8 mouse cellular contexts compared by ENCODE assay signal in the genomic region with DNA sequence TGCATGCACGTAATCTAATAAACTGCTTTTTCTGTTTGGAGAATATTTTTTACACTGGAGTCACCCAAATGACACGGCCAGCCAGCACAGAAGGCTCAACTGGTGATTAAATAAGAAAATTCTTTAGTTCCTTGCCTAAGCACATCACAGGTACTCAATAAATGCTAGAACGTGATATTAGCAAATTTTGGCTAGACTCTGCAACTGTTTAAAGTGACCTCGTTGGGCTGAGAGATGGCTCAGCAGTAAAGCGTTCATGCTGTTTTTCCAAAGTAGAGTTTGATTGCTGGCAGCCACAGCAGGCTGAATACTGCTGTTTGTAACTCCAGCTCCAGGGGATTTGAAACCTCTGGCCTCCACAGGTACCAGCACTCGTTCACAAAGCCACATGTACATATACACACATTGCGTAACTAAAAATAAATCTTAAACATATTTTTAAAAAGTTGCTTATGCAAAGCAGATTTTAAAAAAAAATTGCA. TPM values are rescaled to one million over a fixed set of nuclear protein-coding genes. Genes with fewer than 3 reads are reported as not detected.
A peak's percentile ranks its signal among the peaks of the same experiment; 100 is the strongest.
DNase-seq lines count a peak whose midpoint lies in the region; ATAC-seq and TF ChIP-seq lines count a peak whose summit lies in the region.

No protein-coding gene starts in this region.

- WGBS in kidney, embryonic 14.5 days = 36% methylated on average over 7 of the region's 7 CpGs
- WGBS in intestine, postnatal 0 days = 24% methylated on average over 7 of the region's 7 CpGs

- DNase-seq in kidney, postnatal 25 days = no peak
- peak; percentile 7 for DNase-seq in ES-E14 (ENCODE audit: low read depth, low spot score)
- no peak for DNase-seq in left cerebral cortex, postnatal 25 days (ENCODE audit: low spot score in 2 of 2)
- DNase-seq in left cerebral cortex, adult 9 months (ENCODE audit: low spot score in 2 of 2) = no peak

- peaks cover 38% of the 10 kb centered on the region for H3K79me2 ChIP-seq in myocyte (ENCODE audit: control insufficient read depth, insufficient read depth)

- H3K4me2 ChIP-seq in kidney, embryonic 14.5 days (replicated peaks; ENCODE audit: low read depth, low read length) = peak overlapping the region; percentile 63
- H3K4me2 ChIP-seq in intestine, postnatal 0 days (replicated peaks; ENCODE audit: low read depth) = peak overlapping the region; percentile 75
- H3K4me2 ChIP-seq in myocyte (ENCODE audit: low read depth) = peak overlapping the region; percentile 99

- H3K27ac ChIP-seq in kidney, embryonic 14.5 days (ENCODE audit: low read depth, low read length) = peak overlapping the region; percentile 97
- peak overlapping the region; percentile 97 for H3K27ac ChIP-seq in ES-E14 (ENCODE audit: insufficient read depth, low read depth, low read length, poor library complexity, severe bottlenecking)
- peak overlapping the region; percentile 97 for H3K27ac ChIP-seq in embryonic fibroblast, embryonic 13.5 days (ENCODE audit: insufficient read depth, low read length)
- H3K27ac ChIP-seq in intestine, postnatal 0 days (ENCODE audit: low read depth, low read length) = peak overlapping the region; percentile 99

- peak overlapping the region; percentile 77 for H3ac ChIP-seq in myocyte (ENCODE audit: control insufficient read depth, insufficient read length)

- intact Hi-C loops in left cerebral cortex, postnatal 25 days (cut with DNase I) = no loop called here

- H3K4me1 ChIP-seq in kidney, embryonic 14.5 days (ENCODE audit: control insufficient read depth, insufficient read depth, low read length) = peaks cover 10% of the 10 kb centered on the region
- peaks cover 2 to 3% of the 10 kb centered on the region in 2 experiments; a peak in 2 of 4 replicates for H3K4me1 ChIP-seq in ES-E14 (ENCODE audit: control insufficient read depth in 2 of 2, insufficient read depth in 2 of 2, low read length in 2 of 2, poor library complexity in 1 of 2)
- peaks cover 2% of the 10 kb centered on the region; the same call in 1 of the 2 replicates for H3K4me1 ChIP-seq in embryonic fibroblast, embryonic 13.5 days (ENCODE audit: control insufficient read depth, insufficient read depth, low read length)
- 0 out of 2 replicates have a peak, but pooled peaks cover 3% of the 10 kb centered on the region for H3K4me1 ChIP-seq in intestine, postnatal 0 days (replicated peaks; ENCODE audit: control insufficient read depth, insufficient read depth, low read length)

- no peak for TF ChIP-seq POLR2A in embryonic fibroblast, embryonic 13.5 days (IDR thresholded peaks at IDR 0.05; ENCODE audit: low read depth, low read length)
- TF ChIP-seq POLR2A in myocyte (IDR thresholded peaks at IDR 0.05; ENCODE audit: insufficient read length, low read depth) = no peak

- peak overlapping the region; percentile 78 for H3K9ac ChIP-seq in kidney, embryonic 14.5 days (ENCODE audit: low read depth, low read length)
- H3K9ac ChIP-seq in ES-E14 (ENCODE audit: insufficient read depth, low read depth, low read length, poor library complexity, severe bottlenecking) = peak overlapping the region; percentile 98
- H3K9ac ChIP-seq in intestine, postnatal 0 days (ENCODE audit: low read depth, low read length) = peak overlapping the region; percentile 91

- no peaks in the 10 kb centered on the region for H3K36me3 ChIP-seq in kidney, embryonic 14.5 days (ENCODE audit: control insufficient read depth, insufficient read depth, low read length)
- H3K36me3 ChIP-seq in ES-E14 (ENCODE audit: control insufficient read depth, insufficient read depth, low read length, poor library complexity, severe bottlenecking) = peaks cover 8% of the 10 kb centered on the region; the same call in 1 of the 2 replicates
- no peaks in the 10 kb centered on the region for H3K36me3 ChIP-seq in intestine, postnatal 0 days (ENCODE audit: control insufficient read depth, insufficient read depth)
- no peaks in the 10 kb centered on the region for H3K36me3 ChIP-seq in myocyte (ENCODE audit: control insufficient read depth, insufficient read depth)

- ATAC-seq in kidney, embryonic 14.5 days (ENCODE audit: low FRiP score, low TSS enrichment) = no peak
- peak; percentile 2 for ATAC-seq in intestine, postnatal 0 days

- no peaks in the 10 kb centered on the region for H3K9me3 ChIP-seq in kidney, embryonic 14.5 days (ENCODE audit: control insufficient read depth, low read length)
- H3K9me3 ChIP-seq in ES-E14 (ENCODE audit: control insufficient read depth, insufficient read depth, low read depth, low read length) = peaks cover 7% of the 10 kb centered on the region
- no peaks in the 10 kb centered on the region for H3K9me3 ChIP-seq in intestine, postnatal 0 days (ENCODE audit: control insufficient read depth)

- peak overlapping the region; percentile 86 for H3K4me3 ChIP-seq in kidney, embryonic 14.5 days (ENCODE audit: low read length)
- H3K4me3 ChIP-seq in ES-E14 (ENCODE audit: insufficient read depth in 1 of 2, low read depth in 1 of 2, low read length in 2 of 2, poor library complexity in 1 of 2, severe bottlenecking in 1 of 2) (peak overlapping the region; percentile 90 to 99), myocyte (peak overlapping the region; percentile 93)
- H3K4me3 ChIP-seq in embryonic fibroblast, embryonic 13.5 days (ENCODE audit: insufficient read depth, low read length) = peak overlapping the region; percentile 94
- peak overlapping the region; percentile 94 for H3K4me3 ChIP-seq in intestine, postnatal 0 days (ENCODE audit: low read depth, low read length)

- TF ChIP-seq CTCF in embryonic fibroblast, embryonic 13.5 days (IDR thresholded peaks at IDR 0.05; ENCODE audit: borderline replicate concordance, insufficient read depth, low read length) = no peak
- no peak for TF ChIP-seq CTCF in intestine, postnatal 0 days (IDR thresholded peaks at IDR 0.05; ENCODE audit: low read depth)

- in situ Hi-C loops in ES-E14 (cut with MboI; ENCODE audit: low sequenced_read_pairs in 2 of 2, unreplicated experiment in 2 of 2) = no loop called here

- H3K27me3 ChIP-seq in kidney, embryonic 14.5 days (ENCODE audit: control insufficient read depth, insufficient read depth, low read length) = no peaks in the 10 kb centered on the region
- H3K27me3 ChIP-seq in intestine, postnatal 0 days (replicated peaks; ENCODE audit: control insufficient read depth, insufficient read depth, low read length) = no peaks in the 10 kb centered on the region
- H3K27me3 ChIP-seq in myocyte (ENCODE audit: control insufficient read depth, insufficient read depth, insufficient read length) = no peaks in the 10 kb centered on the region

TF ChIP-seq in ES-E14, 5 proteins besides CTCF, POLR2A, EP300 and RAD21:
- TF ChIP-seq ZC3H11A (IDR thresholded peaks at IDR 0.05; ENCODE audit: borderline replicate concordance, low read depth, low read length) (no peak), MAFK (IDR thresholded peaks at IDR 0.05; ENCODE audit: insufficient read depth, low read depth, low read length) (no peak), ZNF384 (IDR thresholded peaks at IDR 0.05; ENCODE audit: low read depth, low read length) (no peak), HCFC1 (IDR thresholded peaks at IDR 0.05; ENCODE audit: borderline replicate concordance, insufficient read depth, low read length) (no peak)

TF ChIP-seq in myocyte, 11 proteins besides CTCF, POLR2A, EP300 and RAD21:
- TF ChIP-seq CEBPB (IDR thresholded peaks at IDR 0.05; ENCODE audit: insufficient read depth, poor library complexity, severe bottlenecking) (0 out of 2 replicates have a peak, but pooled peaks have one; percentile 15), POLR2AphosphoS2 (IDR thresholded peaks at IDR 0.05; ENCODE audit: insufficient read length, low read depth) (no peak)
TF ChIP-seq in myocyte: peak in this region for 1.

RNA-seq across cellular contexts. Expression of a gene that starts 0.6 kb away (rescaled TPM):
- 83.9 and 105 TPM in 2 replicates for polyA plus RNA-seq in kidney, embryonic 14.5 days (2014; fragmentation: Nextera tagmentation; extraction: Ambion mirVana)
- total RNA-seq in ES-E14 (2012; rRNA removed) = 80.0 and 85.7 TPM in 2 replicates
- 88.1 and 105 TPM in 2 replicates for polyA plus RNA-seq in embryonic fibroblast, embryonic 13.5 days (2011; ENCODE audit: insufficient read length, low read depth, missing spikeins)
- polyA plus RNA-seq in intestine, postnatal 0 days (2015; fragmentation: Nextera tagmentation; extraction: Ambion mirVana) = 46.4 and 50.0 TPM in 2 replicates
- polyA plus RNA-seq in myocyte (2012; fragmentation: generic; extraction: Trizol) = 40.7 TPM
- total RNA-seq in left cerebral cortex, postnatal 25 days (2021) = 10 to 100 TPM; 40.1 to 42.6 TPM
